Mouse (Mus musculus): ENCODE results near the gene Lmf2.
A peak's percentile ranks its signal among the peaks of the same experiment; 100 is the strongest.

Gene Lmf2

GRCm38 (mm10) chr15:89372536-89372935 is 17.1 kb upstream of the Lmf2 start:
- DNase-seq (ENCODE audit: low read depth) = no peak

- DNase-seq (ENCODE audit: low read depth) = no peak
Measured at GRCm38 (mm10) chr15:89372068-89372467, 16.6 kb upstream of the Lmf2 start.

- no peak for DNase-seq (ENCODE audit: low read depth)
Measured at GRCm38 (mm10) chr15:89365141-89365551, 9.7 kb upstream of the Lmf2 start.

- DNase-seq (ENCODE audit: low read depth) = no peak
Measured at GRCm38 (mm10) chr15:89363051-89363450, 7.6 kb upstream of the Lmf2 start.

- DNase-seq (ENCODE audit: low read depth) = no peak
Measured at GRCm38 (mm10) chr15:89358784-89359183, 3.3 kb upstream of the Lmf2 start.

- DNase-seq (ENCODE audit: low read depth) = peak; percentile 67
Measured at GRCm38 (mm10) chr15:89356372-89356771, 913 bp upstream of the Lmf2 start.

- no peak for DNase-seq (ENCODE audit: low read depth)
Measured at GRCm38 (mm10) chr15:89354455-89354854, 1.0 kb downstream of the Lmf2 start.

- DNase-seq (ENCODE audit: low read depth) = no peak
Measured at GRCm38 (mm10) chr15:89353837-89354236, 1.6 kb downstream of the Lmf2 start.

GRCm38 (mm10) chr15:89352795-89353194 is 2.7 kb downstream of the Lmf2 start:
- DNase-seq (ENCODE audit: low read depth) = no peak

GRCm38 (mm10) chr15:89352054-89352453 is 3.4 kb downstream of the Lmf2 start:
- DNase-seq (ENCODE audit: low read depth) = no peak

- no peak for DNase-seq (ENCODE audit: low read depth)
Measured at GRCm38 (mm10) chr15:89351302-89351701, 4.2 kb downstream of the Lmf2 start.

GRCm38 (mm10) chr15:89350447-89350846 is 5.0 kb downstream of the Lmf2 start:
- DNase-seq (ENCODE audit: low read depth) = no peak

- DNase-seq (ENCODE audit: low read depth) = peak; percentile 21
Measured at GRCm38 (mm10) chr15:89343325-89343724, 12.1 kb downstream of the Lmf2 start.

- no peak for DNase-seq (ENCODE audit: low read depth)
Measured at GRCm38 (mm10) chr15:89341678-89342077, 13.8 kb downstream of the Lmf2 start.

GRCm38 (mm10) chr15:89340136-89340535 is 15.3 kb downstream of the Lmf2 start:
- DNase-seq (ENCODE audit: low read depth) = no peak

- no peak for DNase-seq (ENCODE audit: low read depth)
Measured at GRCm38 (mm10) chr15:89339696-89340095, 15.8 kb downstream of the Lmf2 start.

- no peak for DNase-seq (ENCODE audit: low read depth)
Measured at GRCm38 (mm10) chr15:89336422-89336821, 19.0 kb downstream of the Lmf2 start.

- DNase-seq (ENCODE audit: low read depth) = no peak
Measured at GRCm38 (mm10) chr15:89334774-89335537, 20.5 kb downstream of the Lmf2 start.

GRCm38 (mm10) chr15:89334271-89334670 is 21.2 kb downstream of the Lmf2 start, which contains the start of gene Miox:
Gene Miox (plus strand): TSS chr15:89334398.
- DNase-seq (ENCODE audit: low read depth) = no peak

GRCm38 (mm10) chr15:89326441-89326840 is 29.0 kb downstream of the Lmf2 start:
- DNase-seq (ENCODE audit: low read depth) = no peak

GRCm38 (mm10) chr15:89323656-89324055 is 31.8 kb downstream of the Lmf2 start:
- DNase-seq (ENCODE audit: low read depth) = no peak

- no peak for DNase-seq (ENCODE audit: low read depth)
Measured at GRCm38 (mm10) chr15:89322670-89323522, 32.6 kb downstream of the Lmf2 start, which contains the start of gene Adm2. Gene Adm2 (plus strand): TSS chr15:89322720.

GRCm38 (mm10) chr15:89321264-89321663 is 34.2 kb downstream of the Lmf2 start:
- DNase-seq (ENCODE audit: low read depth) = no peak

Measured in naive thymus-derived CD4-positive, alpha-beta T cell, adult 2 months (primary cell).